Mouse (Mus musculus) heart, embryonic 15.5 days (tissue): ENCODE data around the gene Cdrt4. TPM values are rescaled to one million over a fixed set of nuclear protein-coding genes. Genes with fewer than 3 reads are reported as not detected.

Experiments used
- ATAC-seq: fragments of 200-750 bp; cut with Nextera tagmentation; replicated peaks from 2 replicates; pipeline ENCODE4 v1.8.0; 2017; ENCODE audit warnings: low read depth, moderate TSS enrichment; ENCODE audit not compliant: insufficient number of reproducible peaks, insufficient read depth, low FRiP score
- H3K27ac ChIP-seq: fragments of 300-500 bp; sonication (generic); 2 replicates; pipeline ENCODE4 v1.5.1; 2015; ENCODE audit warnings: mild to moderate bottlenecking, inconsistent platforms
- H3K27me3 ChIP-seq: fragments of 300-500 bp; sonication (generic); 2 replicates; pipeline ENCODE4 v1.6.1; 2015; ENCODE audit warnings: inconsistent platforms
- H3K36me3 ChIP-seq: fragments of 300-500 bp; sonication (generic); 2 replicates; pipeline ENCODE4 v1.6.1; 2015; ENCODE audit warnings: mild to moderate bottlenecking, inconsistent platforms
- H3K4me1 ChIP-seq: fragments of 300-500 bp; sonication (generic); replicated peaks from 2 replicates; pipeline ENCODE4 v1.6.1; 2015; ENCODE audit warnings: inconsistent platforms
- H3K4me2 ChIP-seq: fragments of 300-500 bp; sonication (generic); 2 replicates; pipeline ENCODE4 v1.6.1; 2015; ENCODE audit warnings: inconsistent platforms, mild to moderate bottlenecking, moderate library complexity
- H3K4me3 ChIP-seq: fragments of 300-500 bp; sonication (generic); 2 replicates; pipeline ENCODE4 v1.5.1; 2015; ENCODE audit warnings: mild to moderate bottlenecking, inconsistent platforms
- H3K9ac ChIP-seq: fragments of 300-500 bp; sonication (generic); 2 replicates; pipeline ENCODE4 v1.6.1; 2015; ENCODE audit warnings: mild to moderate bottlenecking, inconsistent platforms
- H3K9me3 ChIP-seq: fragments of 300-500 bp; sonication (generic); replicated peaks from 2 replicates; pipeline ENCODE4 v1.6.1; 2016; ENCODE audit warnings: inconsistent platforms
- WGBS: fragments of 180-500 bp; shearing (Covaris S2); methylation state at CpG from one replicate; pipeline ENCODE4 v1.1.7; 2015; ENCODE audit warnings: mixed read lengths; 5-methylcytosine and 5-hydroxymethylcytosine counted together
- polyA plus RNA-seq: library from polyadenylated mRNA; unstranded; fragments of >200 nt; fragmentation: Nextera tagmentation; extraction: Ambion mirVana; gene quantifications from 2 replicates; pipeline ENCODE4 v1.2.1, GENCODE M21; 2015

Cdrt4 gene
- polyA plus RNA-seq: not detected in 2 replicates

- WGBS: 75% methylated on average over 3 of the region's 3 CpGs
- no peak within 1 kb of the TSS for H3K27ac ChIP-seq
These were observed at the start of gene Cdrt4 for GRCm38 (mm10) chr11:62951012-62951411. Gene Cdrt4, plus strand, starts transcription at chr11:62951193.

GRCm38 (mm10) chr11:62901699-62902323, 49.2 kb upstream of the Cdrt4 start:
- WGBS: 24% methylated on average over 12 of the region's 12 CpGs
- ATAC-seq: no peak

More at GRCm38 (mm10) chr11:62951012-62951411, at the start of gene Cdrt4:
- Histone ChIP-seq H3K36me3 (no peaks in the 10 kb centered on the region), H3K27me3 (no peaks in the 10 kb centered on the region), H3K9ac (no peak within 1 kb of the TSS), H3K4me2 (no peak within 1 kb of the TSS), H3K4me3 (no peak within 1 kb of the TSS), H3K9me3 (no peaks in the 10 kb centered on the region), H3K4me1 (no peaks in the 10 kb centered on the region)
- no peak for ATAC-seq

GRCm38 (mm10) chr11:62903871-62904495, 47.0 kb upstream of the Cdrt4 start:
- H3K9me3 ChIP-seq: no peaks in the 10 kb centered on the region
- no peak overlapping the region for H3K9ac ChIP-seq
- H3K27ac ChIP-seq: no peak overlapping the region
- H3K4me1 ChIP-seq: peaks cover 3% of the 10 kb centered on the region; the same call in 1 of the 2 replicates
- 67% methylated on average over 6 of the region's 6 CpGs for WGBS
- ATAC-seq: no peak
- no peak overlapping the region for H3K4me2 ChIP-seq
- H3K36me3 ChIP-seq: no peaks in the 10 kb centered on the region
- no peaks in the 10 kb centered on the region for H3K27me3 ChIP-seq
- H3K4me3 ChIP-seq: no peak overlapping the region

More at GRCm38 (mm10) chr11:62901699-62902323, 49.2 kb upstream of the Cdrt4 start:
- Histone ChIP-seq H3K27me3 (no peaks in the 10 kb centered on the region), H3K4me2 (no peak overlapping the region), H3K4me1 (peaks cover 3% of the 10 kb centered on the region; the same call in 1 of the 2 replicates), H3K9ac (no peak overlapping the region), H3K4me3 (no peak overlapping the region), H3K36me3 (no peaks in the 10 kb centered on the region), H3K9me3 (no peaks in the 10 kb centered on the region), H3K27ac (no peak overlapping the region)

GRCm38 (mm10) chr11:62909720-62910306, 41.2 kb upstream of the Cdrt4 start:
- H3K27ac ChIP-seq: no peak overlapping the region
- no peak overlapping the region for H3K4me3 ChIP-seq
- no peaks in the 10 kb centered on the region for H3K36me3 ChIP-seq
- 62% methylated on average over 3 of the region's 3 CpGs for WGBS
- no peak overlapping the region for H3K4me2 ChIP-seq
- H3K9ac ChIP-seq: no peak overlapping the region
- H3K4me1 ChIP-seq: peaks cover 4% of the 10 kb centered on the region; the same call in 1 of the 2 replicates
- no peaks in the 10 kb centered on the region for H3K27me3 ChIP-seq
- H3K9me3 ChIP-seq: no peaks in the 10 kb centered on the region
- no peak for ATAC-seq

- 47% methylated on average over 8 of the region's 8 CpGs for WGBS
- no peak overlapping the region for H3K9ac ChIP-seq
- no peaks in the 10 kb centered on the region for H3K27me3 ChIP-seq
- peak overlapping the region; percentile 60 for H3K27ac ChIP-seq
- H3K4me2 ChIP-seq: no peak overlapping the region
- H3K36me3 ChIP-seq: no peaks in the 10 kb centered on the region
- H3K4me1 ChIP-seq: peaks cover 4% of the 10 kb centered on the region; the same call in 1 of the 2 replicates
- no peaks in the 10 kb centered on the region for H3K9me3 ChIP-seq
- H3K4me3 ChIP-seq: no peak overlapping the region
- ATAC-seq: peak; percentile 39; the same call in 1 of the 2 replicates
These were observed 39.6 kb upstream of the Cdrt4 start for GRCm38 (mm10) chr11:62911362-62911761.

- Histone ChIP-seq H3K9ac (no peak overlapping the region), H3K27ac (no peak overlapping the region), H3K4me3 (no peak overlapping the region), H3K4me1 (peaks cover 4% of the 10 kb centered on the region; the same call in 1 of the 2 replicates), H3K9me3 (no peaks in the 10 kb centered on the region), H3K27me3 (no peaks in the 10 kb centered on the region), H3K4me2 (no peak overlapping the region), H3K36me3 (no peaks in the 10 kb centered on the region)
- 82% methylated on average over 2 of the region's 2 CpGs for WGBS
- no peak for ATAC-seq
These were observed 37.9 kb upstream of the Cdrt4 start for GRCm38 (mm10) chr11:62913141-62913540.

GRCm38 (mm10) chr11:62914532-62914931, 36.5 kb upstream of the Cdrt4 start:
- H3K36me3 ChIP-seq: no peaks in the 10 kb centered on the region
- H3K27me3 ChIP-seq: no peaks in the 10 kb centered on the region
- no peaks in the 10 kb centered on the region for H3K9me3 ChIP-seq
- H3K4me3 ChIP-seq: no peak overlapping the region
- H3K4me1 ChIP-seq: peaks cover 4% of the 10 kb centered on the region; the same call in 1 of the 2 replicates
- no peak for ATAC-seq
- WGBS: 56% methylated on average over 6 of the region's 6 CpGs
- no peak overlapping the region for H3K27ac ChIP-seq
- H3K9ac ChIP-seq: no peak overlapping the region
- H3K4me2 ChIP-seq: no peak overlapping the region

- no peak for ATAC-seq
- H3K4me3 ChIP-seq: no peak overlapping the region
- 75% methylated on average over 2 of the region's 2 CpGs for WGBS
- H3K36me3 ChIP-seq: no peaks in the 10 kb centered on the region
- H3K4me1 ChIP-seq: peaks cover 4% of the 10 kb centered on the region; the same call in 1 of the 2 replicates
- H3K27ac ChIP-seq: no peak overlapping the region
- no peaks in the 10 kb centered on the region for H3K9me3 ChIP-seq
- no peaks in the 10 kb centered on the region for H3K27me3 ChIP-seq
- no peak overlapping the region for H3K4me2 ChIP-seq
- H3K9ac ChIP-seq: no peak overlapping the region
These were observed 35.5 kb upstream of the Cdrt4 start for GRCm38 (mm10) chr11:62915486-62915885.

GRCm38 (mm10) chr11:62916765-62917164, 34.2 kb upstream of the Cdrt4 start:
- no peak overlapping the region for H3K4me2 ChIP-seq
- no peaks in the 10 kb centered on the region for H3K27me3 ChIP-seq
- no peak overlapping the region for H3K4me3 ChIP-seq
- no peaks in the 10 kb centered on the region for H3K36me3 ChIP-seq
- ATAC-seq: no peak
- no peak overlapping the region for H3K27ac ChIP-seq
- H3K9ac ChIP-seq: no peak overlapping the region
- H3K4me1 ChIP-seq: peaks cover 6% of the 10 kb centered on the region
- WGBS: 17% methylated on average over 2 of the region's 2 CpGs
- H3K9me3 ChIP-seq: no peaks in the 10 kb centered on the region

GRCm38 (mm10) chr11:62919946-62920742, 30.8 kb upstream of the Cdrt4 start:
- Histone ChIP-seq H3K4me1 (peaks cover 12% of the 10 kb centered on the region), H3K4me2 (no peak overlapping the region; the same call in 1 of the 2 replicates), H3K4me3 (no peak overlapping the region), H3K27me3 (no peaks in the 10 kb centered on the region), H3K9me3 (no peaks in the 10 kb centered on the region), H3K36me3 (no peaks in the 10 kb centered on the region), H3K9ac (no peak overlapping the region), H3K27ac (peak overlapping the region; percentile 65)
- no peak for ATAC-seq
- 58% methylated on average over 6 of the region's 6 CpGs for WGBS

- H3K27me3 ChIP-seq: no peaks in the 10 kb centered on the region
- ATAC-seq: no peak
- no peaks in the 10 kb centered on the region for H3K9me3 ChIP-seq
- peaks cover 12% of the 10 kb centered on the region for H3K4me1 ChIP-seq
- H3K27ac ChIP-seq: peak overlapping the region; percentile 65; the same call in 1 of the 2 replicates
- H3K4me3 ChIP-seq: peak overlapping the region; percentile 39
- WGBS: 15% methylated on average over 6 of the region's 6 CpGs
- no peak overlapping the region for H3K9ac ChIP-seq
- no peaks in the 10 kb centered on the region for H3K36me3 ChIP-seq
- peak overlapping the region; percentile 67 for H3K4me2 ChIP-seq
These were observed 30.3 kb upstream of the Cdrt4 start for GRCm38 (mm10) chr11:62920743-62921050.
